Comparison of ENCODE assay signal across 26 mouse cellular contexts in the genomic region with DNA sequence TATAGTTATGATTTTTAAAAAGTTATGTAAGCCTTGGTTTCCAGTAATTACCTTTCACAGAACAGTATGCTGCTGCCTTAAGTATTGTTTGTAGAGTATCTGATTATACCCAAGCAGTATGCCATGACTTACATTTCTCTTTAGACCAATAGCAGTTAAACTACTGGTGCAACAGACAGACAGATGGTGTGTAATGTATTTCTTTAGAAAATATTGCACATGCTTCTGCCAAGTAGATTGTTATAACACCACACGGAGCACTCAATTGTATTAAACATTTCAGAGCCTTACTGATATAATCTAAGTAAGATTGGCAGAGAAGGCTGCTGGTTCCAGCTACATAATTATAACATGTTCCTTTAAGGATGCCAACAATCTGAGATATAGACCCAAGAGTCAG.
"Had no signal": no experiment of that assay in that cellular context is flagged by ENCODE, and none has a peak within 500 bp of the region (broad histone marks: within the 10 kb centered on the region; RNA-seq: fewer than 3 reads in every experiment).

No protein-coding gene starts in this region.

- H3K9ac ChIP-seq: heart, embryonic 12.5 days; hindbrain, embryonic 12.5 days; hindbrain, embryonic 14.5 days; kidney, embryonic 15.5 days; limb, embryonic 13.5 days; limb, embryonic 15.5 days; liver, embryonic 12.5 days; liver, embryonic 14.5 days had no signal

- H3K4me2 ChIP-seq: heart, embryonic 12.5 days; hindbrain, embryonic 12.5 days; hindbrain, embryonic 14.5 days; kidney, embryonic 15.5 days; limb, embryonic 13.5 days; limb, embryonic 15.5 days; liver, embryonic 12.5 days had no signal

- ATAC-seq: hindbrain, embryonic 16.5 days; intestine, embryonic 16.5 days; liver, embryonic 12.5 days had no signal

- H3K36me3 ChIP-seq: heart, embryonic 10.5 days; heart, embryonic 12.5 days; hindbrain, embryonic 10.5 days; hindbrain, embryonic 12.5 days; kidney, embryonic 15.5 days; limb, embryonic 13.5 days; limb, embryonic 15.5 days; liver, embryonic 12.5 days had no signal

- H3K27ac ChIP-seq: heart, embryonic 10.5 days; hindbrain, embryonic 10.5 days; hindbrain, embryonic 12.5 days; hindbrain, embryonic 14.5 days; kidney, embryonic 15.5 days; kidney, postnatal 0 days; limb, embryonic 13.5 days; limb, embryonic 15.5 days; liver, embryonic 12.5 days; liver, embryonic 14.5 days had no signal

- H3K27me3 ChIP-seq: heart, embryonic 12.5 days; hindbrain, embryonic 12.5 days; kidney, embryonic 15.5 days; limb, embryonic 13.5 days; limb, embryonic 15.5 days; liver, embryonic 12.5 days had no signal

- H3K4me3 ChIP-seq: heart, embryonic 10.5 days; heart, embryonic 12.5 days; hindbrain, embryonic 10.5 days; hindbrain, embryonic 12.5 days; kidney, embryonic 15.5 days; limb, embryonic 13.5 days; limb, embryonic 15.5 days; liver, embryonic 12.5 days had no signal

- DNase-seq: gastrocnemius, postnatal 10 days; gastrocnemius, postnatal 25 days; heart, adult 18-20 months; heart, postnatal 10 days; heart, postnatal 4 days; kidney, adult 11 months; kidney, adult 2 months; kidney, adult 9 months; kidney, postnatal 14 days; kidney, postnatal 36 days; layer of hippocampus, adult 9-11 months; layer of hippocampus, postnatal 36 days; left cerebral cortex, postnatal 4 days had no signal

- H3K9me3 ChIP-seq: heart, embryonic 10.5 days; heart, embryonic 12.5 days; hindbrain, embryonic 10.5 days; hindbrain, embryonic 12.5 days; kidney, embryonic 15.5 days; limb, embryonic 13.5 days; limb, embryonic 15.5 days; liver, embryonic 12.5 days had no signal

- H3K4me1 ChIP-seq: heart, embryonic 10.5 days; heart, embryonic 12.5 days; hindbrain, embryonic 10.5 days; hindbrain, embryonic 12.5 days; kidney, embryonic 15.5 days; limb, embryonic 13.5 days; limb, embryonic 15.5 days; liver, embryonic 12.5 days had no signal
